Mouse (Mus musculus): ENCODE results near the gene Hif3a.

- TF ChIP-seq POLR2A (IDR thresholded peaks at IDR 0.05; ENCODE audit: borderline replicate concordance, extremely low read depth, low read depth, low read length) = no peak
- no peak for TF ChIP-seq CTCF (IDR thresholded peaks at IDR 0.05; ENCODE audit: insufficient read depth, low read length)
Observed at GRCm38 (mm10) chr7:17023701-17024100, 38.5 kb downstream of the Hif3a start.

All from lung, adult 2 months (tissue).